Mouse (Mus musculus) embryonic facial prominence, embryonic 14.5 days (tissue): ENCODE measurements around the gene Klf4. TPM values are rescaled to one million over a fixed set of nuclear protein-coding genes. Genes with fewer than 3 reads are reported as not detected.

Experiments used
- ATAC-seq: fragments of 200-750 bp; cut with Nextera tagmentation; 2 replicates; pipeline ENCODE4 v1.8.0; 2017; ENCODE audit warnings: low read depth, moderate number of reproducible peaks, moderate TSS enrichment
- DNase-seq: peaks from one replicate; pipeline ENCODE4 v3.0.0-alpha.2; 2015; ENCODE audit warnings: low spot score
- H3K27ac ChIP-seq: fragments of 300-500 bp; sonication (generic); replicated peaks from 2 replicates; pipeline ENCODE4 v1.5.1; 2014; ENCODE audit warnings: low read depth, mild to moderate bottlenecking, low read length, moderate library complexity
- H3K27me3 ChIP-seq: fragments of 300-500 bp; sonication (generic); replicated peaks from 2 replicates; pipeline ENCODE4 v1.6.1; 2014; ENCODE audit warnings: low read length; ENCODE audit not compliant: control insufficient read depth, insufficient read depth
- H3K36me3 ChIP-seq: fragments of 300-500 bp; sonication (generic); 2 replicates; pipeline ENCODE4 v1.6.1; 2014; ENCODE audit warnings: low read length, mixed read lengths; ENCODE audit not compliant: control insufficient read depth, insufficient read depth
- H3K4me1 ChIP-seq: fragments of 300-500 bp; sonication (generic); 2 replicates; pipeline ENCODE4 v1.6.1; 2014; ENCODE audit warnings: antibody characterized with exemption, low read length; ENCODE audit not compliant: control insufficient read depth, insufficient read depth
- H3K4me2 ChIP-seq: fragments of 300-500 bp; sonication (generic); 2 replicates; pipeline ENCODE4 v1.6.1; 2014; ENCODE audit warnings: low read depth, mild to moderate bottlenecking, low read length, moderate library complexity, mixed read lengths
- H3K4me3 ChIP-seq: fragments of 300-500 bp; sonication (generic); 2 replicates; pipeline ENCODE4 v1.5.1; 2014; ENCODE audit warnings: low read depth, mild to moderate bottlenecking, low read length
- H3K9ac ChIP-seq: fragments of 300-500 bp; sonication (generic); 2 replicates; pipeline ENCODE4 v1.6.1; 2014; ENCODE audit warnings: low read depth, mild to moderate bottlenecking, low read length, moderate library complexity, mixed read lengths
- H3K9me3 ChIP-seq: fragments of 300-500 bp; sonication (generic); 2 replicates; pipeline ENCODE4 v1.6.1; 2016; ENCODE audit warnings: low read length; ENCODE audit not compliant: control insufficient read depth
- WGBS: fragments of 180-500 bp; shearing (Covaris S2); extraction: QIAGEN DNeasy Blood & Tissue Kit; methylation state at CpG from one replicate; pipeline ENCODE4 v1.1.7; 2014; 5-methylcytosine and 5-hydroxymethylcytosine counted together
- polyA plus RNA-seq: library from polyadenylated mRNA; unstranded; fragments of >200 nt; fragmentation: Nextera tagmentation; extraction: Ambion mirVana; gene quantifications from 2 replicates; pipeline ENCODE4 v1.2.1, GENCODE M21; 2014

Klf4 gene
- polyA plus RNA-seq, 1 experiment from 2014 or later = 27.5 TPM

DNA sequence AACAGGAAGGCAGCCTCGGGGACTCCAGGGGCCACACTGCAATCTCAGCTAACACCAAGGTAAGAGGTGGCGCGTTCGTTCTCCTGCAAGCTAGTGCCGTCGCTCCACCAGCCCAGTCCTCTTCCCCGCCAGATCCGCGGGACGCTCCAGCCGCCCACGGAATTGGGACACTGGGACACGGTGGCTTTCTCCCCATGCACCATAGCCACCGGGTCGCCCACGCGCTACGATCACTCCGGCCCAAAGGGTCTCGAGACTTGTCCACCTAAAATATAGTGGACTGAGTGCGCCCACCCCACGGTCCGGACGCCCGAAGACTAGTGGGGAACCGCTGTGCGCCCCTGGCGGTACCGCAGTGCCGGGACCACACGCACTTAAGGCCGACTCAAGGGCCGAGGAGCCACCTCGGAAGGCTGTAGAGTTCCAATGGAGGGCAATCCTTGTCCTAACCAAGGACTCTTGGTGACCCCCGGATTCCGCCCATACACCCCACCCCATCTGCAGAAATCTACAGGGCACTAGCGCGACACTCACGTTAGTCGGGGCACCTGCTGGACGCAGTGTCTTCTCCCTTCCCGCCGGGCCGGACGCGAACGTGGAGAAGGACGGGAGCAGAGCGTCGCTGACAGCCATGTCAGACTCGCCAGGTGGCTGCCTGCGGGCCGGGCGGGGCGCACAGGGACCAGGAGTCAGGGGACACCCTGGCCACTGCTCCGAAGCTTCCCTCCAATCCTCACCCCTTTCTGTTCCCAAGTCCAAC, 990 bp downstream of the Klf4 start:
- Histone ChIP-seq H3K9me3 (no peaks in the 10 kb centered on the region), H3K36me3 (0 out of 2 replicates have a peak, but pooled peaks cover 9% of the 10 kb centered on the region), H3K4me1 (peaks cover 3% of the 10 kb centered on the region; the same call in 1 of the 2 replicates), H3K4me3 (peak overlapping the region; percentile 78), H3K27ac (peak overlapping the region; percentile 97), H3K27me3 (peaks cover 6% of the 10 kb centered on the region; the same call in 1 of the 2 replicates), H3K9ac (peak overlapping the region; percentile 89), H3K4me2 (peak overlapping the region; percentile 92)
- under 1% methylated on average over 41 of the region's 56 CpGs for WGBS
- ATAC-seq (no peak), DNase-seq (peak; percentile 41)

DNA sequence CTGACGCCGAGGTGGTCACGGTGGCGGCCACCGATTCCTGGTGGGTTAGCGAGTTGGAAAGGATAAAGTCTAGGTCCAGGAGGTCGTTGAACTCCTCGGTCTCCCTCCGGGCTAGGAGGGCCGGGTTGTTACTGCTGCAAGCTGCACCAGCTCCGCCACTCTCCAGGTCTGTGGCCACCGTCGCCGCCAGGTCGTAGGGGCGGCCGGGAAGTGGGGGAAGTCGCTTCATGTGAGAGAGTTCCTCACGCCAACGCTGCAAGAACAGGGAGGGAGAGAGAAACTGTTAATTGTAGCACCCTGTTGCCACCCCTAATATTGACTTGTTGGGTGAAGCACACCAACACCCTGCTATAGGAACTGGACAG, 1.6 kb downstream of the Klf4 start:
- H3K36me3 ChIP-seq = 0 out of 2 replicates have a peak, but pooled peaks cover 9% of the 10 kb centered on the region
- H3K27ac ChIP-seq = peak overlapping the region; percentile 63
- 2% methylated on average over 15 of the region's 20 CpGs for WGBS
- H3K4me3 ChIP-seq = peak overlapping the region; percentile 78
- ATAC-seq = no peak
- peaks cover 3% of the 10 kb centered on the region; the same call in 1 of the 2 replicates for H3K27me3 ChIP-seq
- H3K9me3 ChIP-seq = no peaks in the 10 kb centered on the region
- no peak for DNase-seq
- H3K4me1 ChIP-seq = peaks cover 3% of the 10 kb centered on the region; the same call in 1 of the 2 replicates
- H3K4me2 ChIP-seq = peak overlapping the region; percentile 92
- peak overlapping the region; percentile 89 for H3K9ac ChIP-seq

DNA sequence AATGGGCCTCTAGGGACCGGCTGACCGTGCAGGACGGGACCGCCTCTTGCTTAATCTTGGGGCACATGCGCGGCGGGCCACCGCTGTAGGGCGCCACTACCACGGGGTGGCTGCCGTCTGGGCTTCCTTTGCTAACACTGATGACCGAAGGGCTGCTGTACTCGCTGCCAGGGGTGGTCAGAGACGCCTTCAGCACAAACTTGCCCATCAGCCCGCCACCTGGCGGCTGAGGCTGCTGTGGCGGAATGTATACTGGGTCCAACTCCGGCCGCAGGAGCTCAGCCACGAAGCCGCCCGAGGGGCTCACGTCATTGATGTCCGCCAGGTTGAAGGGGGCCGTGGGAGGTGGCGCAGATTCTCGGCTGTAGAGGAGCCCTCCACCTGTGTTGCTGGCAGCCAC, 2.0 kb downstream of the Klf4 start:
- Histone ChIP-seq H3K4me3 (peak overlapping the region; percentile 78), H3K4me1 (peaks cover 3% of the 10 kb centered on the region; the same call in 1 of the 2 replicates), H3K27ac (peak overlapping the region; percentile 63), H3K9me3 (no peaks in the 10 kb centered on the region), H3K27me3 (peaks cover 3% of the 10 kb centered on the region; the same call in 1 of the 2 replicates), H3K4me2 (peak overlapping the region; percentile 92), H3K36me3 (0 out of 2 replicates have a peak, but pooled peaks cover 9% of the 10 kb centered on the region), H3K9ac (peak overlapping the region; percentile 89)
- DNase-seq (peak; percentile 88), ATAC-seq (0 out of 2 replicates have a peak, but pooled peaks have one; percentile 12)
- under 1% methylated on average over 22 of the region's 27 CpGs for WGBS

DNA sequence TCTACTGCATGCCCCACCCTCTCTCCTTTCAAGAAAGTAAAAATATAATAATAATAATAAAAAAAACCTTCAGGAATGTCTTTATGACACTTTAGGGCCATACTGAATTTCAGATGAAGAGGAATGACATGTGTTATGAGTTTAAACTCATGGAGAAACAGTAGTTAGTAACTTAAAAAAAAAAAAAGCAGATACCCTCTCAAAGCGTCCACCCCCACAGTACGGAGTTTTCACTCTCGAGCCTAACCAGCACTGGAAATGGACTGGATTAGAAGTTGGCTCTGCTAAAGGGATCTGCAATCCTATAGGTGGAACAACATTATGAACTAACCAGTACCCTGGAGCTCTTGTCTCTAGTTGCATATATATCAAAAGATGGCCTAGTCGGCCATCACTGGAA, 3.9 kb downstream of the Klf4 start:
- 0 out of 2 replicates have a peak, but pooled peaks cover 9% of the 10 kb centered on the region for H3K36me3 ChIP-seq
- peak overlapping the region; percentile 92; the same call in 1 of the 2 replicates for H3K4me2 ChIP-seq
- 55% methylated on average over 3 of the region's 4 CpGs for WGBS
- ATAC-seq (no peak), DNase-seq (no peak)
- no peak overlapping the region for H3K27ac ChIP-seq
- H3K9ac ChIP-seq = no peak overlapping the region
- peak overlapping the region; percentile 23 for H3K4me3 ChIP-seq
- H3K9me3 ChIP-seq = no peaks in the 10 kb centered on the region
- peaks cover 3% of the 10 kb centered on the region; the same call in 1 of the 2 replicates for H3K27me3 ChIP-seq
- H3K4me1 ChIP-seq = no peaks in the 10 kb centered on the region

DNA sequence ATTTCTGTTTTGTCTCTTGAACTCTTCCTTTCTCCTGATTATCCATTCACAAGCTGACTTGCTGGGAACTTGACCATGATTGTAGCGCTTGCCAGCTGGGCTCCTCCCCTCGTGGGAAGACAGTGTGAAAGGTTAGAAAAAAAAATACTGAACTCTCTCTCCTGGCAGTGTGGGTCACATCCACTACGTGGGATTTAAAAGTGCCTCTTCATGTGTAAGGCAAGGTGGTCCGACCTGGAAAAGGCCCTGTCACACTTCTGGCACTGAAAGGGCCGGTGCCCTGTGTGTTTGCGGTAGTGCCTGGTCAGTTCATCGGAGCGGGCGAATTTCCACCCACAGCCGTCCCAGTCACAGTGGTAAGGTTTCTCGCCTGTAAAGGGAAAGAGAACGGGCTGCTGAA, 4.3 kb downstream of the Klf4 start:
- WGBS = 71% methylated on average over 12 of the region's 12 CpGs
- no peaks in the 10 kb centered on the region for H3K4me1 ChIP-seq
- ATAC-seq (no peak), DNase-seq (no peak)
- H3K9me3 ChIP-seq = no peaks in the 10 kb centered on the region
- H3K27ac ChIP-seq = no peak overlapping the region
- H3K27me3 ChIP-seq = peaks cover 3% of the 10 kb centered on the region; the same call in 1 of the 2 replicates
- 0 out of 2 replicates have a peak, but pooled peaks cover 9% of the 10 kb centered on the region for H3K36me3 ChIP-seq
- peak overlapping the region; percentile 92; the same call in 1 of the 2 replicates for H3K4me2 ChIP-seq
- H3K4me3 ChIP-seq = peak overlapping the region; percentile 23
- no peak overlapping the region; the same call in 1 of the 2 replicates for H3K9ac ChIP-seq

DNA sequence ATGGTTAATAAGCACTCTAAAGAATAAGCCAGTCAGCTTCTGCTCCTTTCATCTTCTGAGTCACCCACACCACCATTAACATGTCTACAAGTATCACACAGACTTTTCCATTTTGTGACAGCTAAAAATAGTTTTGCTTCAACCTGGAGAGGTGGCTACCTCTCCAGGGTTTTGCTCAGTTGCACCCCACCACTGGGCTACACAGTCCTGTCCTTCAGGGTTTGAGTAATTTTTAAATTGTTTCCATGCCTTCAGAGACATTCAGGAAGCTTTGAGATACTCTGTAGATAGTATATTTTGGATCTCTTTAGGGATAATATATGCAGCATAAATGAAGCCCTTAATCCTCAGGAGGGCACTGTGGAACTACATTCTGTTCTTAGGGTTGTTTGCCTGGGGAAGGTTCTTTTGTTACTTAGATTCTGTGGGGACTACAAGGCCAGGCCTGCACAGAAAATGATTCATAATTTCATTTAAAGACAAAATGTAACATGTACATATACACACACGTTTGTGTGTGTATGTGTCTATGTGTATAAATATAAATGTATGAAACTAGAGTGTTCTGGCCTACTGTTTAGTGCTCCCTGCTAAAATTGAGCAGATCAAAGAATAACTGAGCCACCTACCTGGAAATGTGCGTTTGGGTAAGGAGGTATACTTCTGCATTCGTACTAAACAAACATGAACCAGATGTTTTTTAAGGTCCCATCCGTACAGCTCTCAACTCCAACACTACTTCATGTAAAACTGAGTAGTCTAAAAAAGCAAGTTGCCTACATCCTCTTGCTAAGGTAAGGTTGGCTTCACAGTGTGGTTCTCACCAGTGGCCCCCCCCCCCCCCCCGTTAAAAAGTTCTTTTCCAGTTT, 5.8 kb downstream of the Klf4 start:
- Histone ChIP-seq H3K4me3 (no peak overlapping the region), H3K36me3 (0 out of 2 replicates have a peak, but pooled peaks cover 9% of the 10 kb centered on the region), H3K27me3 (peaks cover 3% of the 10 kb centered on the region; the same call in 1 of the 2 replicates), H3K9ac (no peak overlapping the region), H3K4me2 (peak overlapping the region; percentile 27; the same call in 1 of the 2 replicates), H3K4me1 (no peaks in the 10 kb centered on the region), H3K9me3 (no peaks in the 10 kb centered on the region), H3K27ac (no peak overlapping the region)
- peak; percentile 81 for DNase-seq
- ATAC-seq = no peak
- 37% methylated on average over 5 of the region's 5 CpGs for WGBS

DNA sequence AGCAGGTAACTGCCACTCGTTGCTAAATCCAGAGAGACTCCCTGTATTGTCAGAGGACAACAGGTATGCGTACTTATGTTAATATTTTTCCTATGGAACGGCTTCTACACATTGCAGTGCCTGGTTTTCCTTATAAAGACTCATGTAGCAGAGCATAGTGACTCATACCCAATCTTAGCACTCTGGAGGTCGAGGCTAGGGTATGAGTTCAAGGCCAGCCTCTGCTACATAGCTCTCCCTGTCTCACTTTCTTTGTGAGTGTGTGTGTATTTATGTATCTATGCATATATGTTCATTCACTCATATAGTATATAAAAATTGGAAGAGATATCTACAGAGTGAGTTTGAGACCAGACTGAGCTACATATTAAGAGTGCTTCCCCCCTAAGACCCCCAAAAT, 8.3 kb downstream of the Klf4 start:
- whole genome bisulfite sequencing = 67% methylated on average over 4 of the region's 4 CpGs
- ATAC-seq = no peak
- Histone ChIP-seq H3K4me3 (no peak overlapping the region), H3K4me1 (no peaks in the 10 kb centered on the region), H3K36me3 (no peaks in the 10 kb centered on the region), H3K4me2 (no peak overlapping the region), H3K9me3 (no peaks in the 10 kb centered on the region), H3K27ac (no peak overlapping the region), H3K9ac (no peak overlapping the region), H3K27me3 (no peaks in the 10 kb centered on the region)
- DNase-seq = no peak

DNA sequence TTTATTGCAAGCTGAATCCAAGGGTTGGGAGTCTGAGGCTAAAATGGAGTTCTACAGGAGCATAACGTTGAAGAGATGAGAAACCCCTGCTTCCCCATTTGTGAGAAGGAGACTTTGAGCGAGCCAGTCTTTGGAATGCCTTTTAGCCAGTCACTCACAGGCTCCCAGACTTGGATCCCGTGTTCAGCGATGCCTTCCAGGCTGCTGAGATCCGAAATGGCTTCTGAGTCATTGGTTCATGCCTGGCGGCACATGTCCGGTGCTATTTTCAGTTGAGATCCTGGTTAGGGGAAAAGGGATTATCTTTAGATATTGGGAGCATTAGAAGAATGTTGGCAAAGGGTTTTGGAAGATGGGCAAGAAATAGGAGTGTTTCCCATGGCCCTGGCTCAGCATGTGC, 14.8 kb downstream of the Klf4 start:
- Histone ChIP-seq H3K4me2 (no peak overlapping the region), H3K27me3 (no peaks in the 10 kb centered on the region), H3K9me3 (no peaks in the 10 kb centered on the region), H3K4me3 (no peak overlapping the region), H3K27ac (no peak overlapping the region), H3K9ac (no peak overlapping the region), H3K4me1 (0 out of 2 replicates have a peak, but pooled peaks cover 6% of the 10 kb centered on the region), H3K36me3 (no peaks in the 10 kb centered on the region)
- ATAC-seq = no peak
- no peak for DNase-seq
- WGBS = 83% methylated on average over 7 of the region's 7 CpGs
